Mouse (Mus musculus) kidney, adult 2 months (tissue): ENCODE data around the gene Ston1. TPM values are rescaled to one million over a fixed set of nuclear protein-coding genes. Genes with fewer than 3 reads are reported as not detected.

Experiments
- DNase-seq: peaks from one replicate; pipeline ENCODE4 v3.0.0; 2021
- H3K27ac ChIP-seq: fragments of 200-500 bp; 2 replicates; pipeline ENCODE4 v1.5.1; 2012; ENCODE audit warnings: low read depth, low read length, control low read depth, inconsistent platforms; ENCODE audit not compliant: insufficient read depth
- H3K27me3 ChIP-seq: fragments of 200-500 bp; replicated peaks from 2 replicates; pipeline ENCODE4 v1.6.1; 2012; ENCODE audit warnings: mild to moderate bottlenecking, moderate library complexity, low read length, inconsistent platforms; ENCODE audit not compliant: control insufficient read depth, insufficient read depth
- H3K36me3 ChIP-seq: fragments of 200-500 bp; 2 replicates; pipeline ENCODE4 v1.6.1; 2012; ENCODE audit warnings: mild to moderate bottlenecking, moderate library complexity, low read length, inconsistent platforms; ENCODE audit not compliant: control insufficient read depth, insufficient read depth
- H3K4me1 ChIP-seq: fragments of 200-500 bp; 2 replicates; pipeline ENCODE4 v1.6.1; 2011; ENCODE audit warnings: low read length; ENCODE audit not compliant: control insufficient read depth, insufficient read depth
- H3K4me3 ChIP-seq: fragments of 200-500 bp; 2 replicates; pipeline ENCODE4 v1.5.1; 2011; ENCODE audit warnings: mild to moderate bottlenecking, low read depth, low read length, control low read depth; ENCODE audit not compliant: insufficient read depth
- CTCF ChIP-seq: fragments of 200-500 bp; conservative IDR thresholded peaks from 2 replicates; pipeline ENCODE4 v1.5.1; 2011; ENCODE audit warnings: low read depth, mild to moderate bottlenecking, control low read depth, low read length, moderate library complexity, mixed read lengths; ENCODE audit not compliant: insufficient read depth, insufficient read length
- POLR2A ChIP-seq: fragments of 200-500 bp; IDR thresholded peaks from one replicate; pipeline ENCODE4 v1.6.1; 2011; ENCODE audit warnings: low read depth, low read length, control low read depth
- WGBS: fragments of 180-500 bp; shearing (Covaris S2); methylation state at CpG from one replicate; pipeline ENCODE4 v1.1.7; 2018; 5-methylcytosine and 5-hydroxymethylcytosine counted together
- polyA plus RNA-seq: library from polyadenylated mRNA; depleted of rRNA; stranded (reverse); fragments of >200 nt; gene quantifications from 2 replicates; pipeline ENCODE4 v1.2.3, GENCODE M21; 2012

Ston1 gene
- polyA plus RNA-seq, 1 experiment, result 25.6 TPM

DNA sequence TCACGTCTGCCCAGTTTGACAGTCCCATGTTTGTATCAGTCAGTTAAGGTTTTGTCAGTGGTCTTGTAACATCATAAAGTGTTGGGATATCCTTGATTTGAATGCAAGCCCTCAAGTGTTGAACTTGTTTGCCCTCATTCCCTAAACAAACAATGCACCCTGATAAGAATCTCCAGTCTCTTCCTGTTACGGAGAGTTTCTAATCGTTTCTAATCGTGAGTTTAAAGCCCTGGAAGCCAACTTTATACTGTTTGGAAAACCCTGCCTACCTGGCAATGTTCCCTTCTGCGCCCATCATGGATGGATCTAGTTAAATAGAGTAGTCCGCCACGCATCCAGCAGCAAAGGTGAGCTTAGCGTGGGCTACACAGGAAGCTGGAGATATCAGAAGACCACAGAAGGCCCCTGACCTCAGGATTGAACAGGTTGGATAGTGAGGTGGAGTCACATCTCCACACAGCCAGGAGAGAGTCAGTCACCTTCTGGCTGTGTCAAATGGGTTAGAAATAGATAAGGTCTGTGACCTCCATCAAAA lies 3.1 kb downstream of the Ston1 start:
- H3K36me3 ChIP-seq, result no peaks in the 10 kb centered on the region
- H3K27ac ChIP-seq, result peak overlapping the region; percentile 73
- H3K4me3 ChIP-seq, result no peak overlapping the region; the same call in 1 of the 2 replicates
- TF ChIP-seq CTCF, result no peak
- no peak for TF ChIP-seq POLR2A
- no peaks in the 10 kb centered on the region for H3K27me3 ChIP-seq
- WGBS, result 63% methylated on average over 8 of the region's 8 CpGs
- DNase-seq, result peak; percentile 54
- H3K4me1 ChIP-seq, result peaks cover 3% of the 10 kb centered on the region; the same call in 1 of the 2 replicates

DNA sequence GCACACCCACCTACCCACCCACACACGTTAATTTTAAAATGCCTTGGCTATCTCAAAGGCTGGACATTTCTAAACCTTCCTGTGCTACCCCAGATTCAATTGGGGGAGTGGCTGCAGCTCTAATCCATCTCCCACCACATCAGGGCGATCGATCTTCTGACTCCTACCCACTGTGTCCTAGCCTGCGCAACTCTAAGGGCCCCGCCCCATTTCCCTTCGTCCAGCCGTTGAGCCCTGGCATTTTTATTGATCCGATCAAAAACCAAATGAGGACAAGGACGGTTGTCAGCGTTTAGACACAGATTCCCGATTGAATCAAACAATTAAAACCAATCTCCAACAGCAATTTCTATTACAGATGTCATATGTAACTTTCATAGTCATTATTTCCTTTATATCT lies 6.5 kb downstream of the Ston1 start:
- no peaks in the 10 kb centered on the region for H3K36me3 ChIP-seq
- TF ChIP-seq CTCF (no peak), POLR2A (no peak)
- no peak overlapping the region for H3K4me3 ChIP-seq
- no peaks in the 10 kb centered on the region for H3K27me3 ChIP-seq
- no peak overlapping the region for H3K27ac ChIP-seq
- H3K4me1 ChIP-seq, result no peaks in the 10 kb centered on the region
- 90% methylated on average over 11 of the region's 11 CpGs for WGBS
- no peak for DNase-seq

DNA sequence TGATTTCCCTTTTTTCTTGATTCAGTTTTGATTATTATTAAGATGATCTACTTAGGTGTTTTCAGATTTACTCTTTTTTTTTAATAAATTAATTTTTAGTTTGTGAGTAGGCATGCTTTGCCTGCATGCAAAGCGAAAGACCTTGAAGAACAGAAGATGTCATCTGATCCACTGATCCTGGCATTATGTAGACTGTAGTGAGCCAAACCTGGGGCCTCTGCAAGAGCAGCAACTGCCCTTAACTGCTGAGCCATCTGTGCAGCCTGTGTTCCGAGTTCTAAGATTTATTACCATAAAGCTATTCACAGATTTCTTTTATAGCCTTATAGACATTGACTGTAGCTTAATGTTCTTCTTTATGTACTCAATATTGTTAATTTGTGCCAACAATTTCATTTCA lies 8.6 kb downstream of the Ston1 start:
- Histone ChIP-seq H3K27ac (no peak overlapping the region), H3K4me1 (no peaks in the 10 kb centered on the region), H3K4me3 (no peak overlapping the region), H3K36me3 (no peaks in the 10 kb centered on the region), H3K27me3 (no peaks in the 10 kb centered on the region)
- 60% methylated on average over 2 of the region's 2 CpGs for WGBS
- no peak for TF ChIP-seq POLR2A
- TF ChIP-seq CTCF, result no peak
- DNase-seq, result no peak

DNA sequence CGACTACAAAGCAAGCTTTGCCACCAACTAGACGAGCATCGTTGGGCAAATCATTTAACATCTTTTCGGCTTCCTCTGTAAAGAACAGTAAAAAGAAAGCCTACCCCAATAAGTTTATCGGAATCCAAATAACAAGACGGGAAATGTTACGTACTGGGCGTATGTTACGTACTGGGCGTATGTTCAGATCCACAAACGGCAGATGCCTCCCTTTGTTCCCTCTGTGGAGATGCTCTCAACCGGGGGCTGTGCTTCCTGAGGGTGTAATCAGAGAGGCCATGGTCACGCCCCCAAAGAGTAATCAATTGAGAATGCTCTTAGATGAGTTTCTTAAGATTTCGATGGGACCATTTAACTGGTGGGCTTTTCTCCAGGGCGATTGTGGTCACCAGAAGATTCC lies 11.9 kb downstream of the Ston1 start:
- H3K27ac ChIP-seq, result no peak overlapping the region
- H3K4me1 ChIP-seq, result no peaks in the 10 kb centered on the region
- H3K4me3 ChIP-seq, result no peak overlapping the region
- DNase-seq, result no peak
- H3K27me3 ChIP-seq, result no peaks in the 10 kb centered on the region
- no peaks in the 10 kb centered on the region for H3K36me3 ChIP-seq
- 76% methylated on average over 15 of the region's 15 CpGs for WGBS
- TF ChIP-seq CTCF (no peak), POLR2A (no peak)

DNA sequence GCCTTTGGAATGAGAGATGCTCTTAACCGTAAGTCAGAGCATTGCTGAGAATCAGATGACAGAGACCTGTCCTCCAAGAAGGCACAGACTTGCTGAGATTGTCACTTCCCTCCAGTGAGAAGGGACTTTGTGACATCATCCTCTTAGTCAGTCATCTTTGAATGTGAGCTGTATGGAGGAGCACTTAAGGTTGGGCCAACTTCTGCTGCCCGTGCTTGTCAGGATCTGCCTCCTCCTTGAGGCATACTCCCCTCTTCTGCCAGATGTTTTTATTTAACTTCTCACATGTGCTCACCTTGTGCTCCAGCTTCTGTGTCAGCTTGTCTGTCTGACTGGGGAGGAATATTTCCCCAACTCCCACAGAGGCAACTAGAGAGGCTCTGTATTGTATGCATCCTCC lies 13.6 kb downstream of the Ston1 start:
- no peak for DNase-seq
- 69% methylated on average over 2 of the region's 2 CpGs for whole genome bisulfite sequencing
- H3K36me3 ChIP-seq, result no peaks in the 10 kb centered on the region
- H3K27me3 ChIP-seq, result no peaks in the 10 kb centered on the region
- no peak overlapping the region for H3K4me3 ChIP-seq
- H3K27ac ChIP-seq, result no peak overlapping the region
- TF ChIP-seq CTCF (no peak), POLR2A (no peak)
- H3K4me1 ChIP-seq, result no peaks in the 10 kb centered on the region

DNA sequence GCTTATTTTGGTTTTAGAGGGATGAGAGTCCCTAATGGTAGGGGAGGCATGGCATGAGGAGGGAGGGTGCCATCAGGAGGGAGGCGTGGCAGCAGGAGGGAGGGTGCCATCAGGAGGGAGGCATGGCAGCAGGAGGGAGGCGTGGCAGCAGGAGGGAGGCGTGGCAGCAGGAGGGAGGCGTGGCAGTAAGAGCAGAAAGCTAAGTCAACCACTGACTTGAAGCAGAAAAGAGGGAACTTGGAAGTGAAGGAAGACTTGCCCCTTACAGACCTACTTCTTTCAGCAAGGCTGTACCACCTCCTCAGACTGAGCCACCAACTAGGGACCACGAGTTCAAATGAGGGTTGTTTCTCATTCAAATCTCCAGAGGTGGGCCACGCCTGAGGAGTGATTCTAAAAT lies 15.7 kb downstream of the Ston1 start:
- Histone ChIP-seq H3K4me1 (no peaks in the 10 kb centered on the region), H3K4me3 (no peak overlapping the region), H3K36me3 (no peaks in the 10 kb centered on the region), H3K27ac (no peak overlapping the region), H3K27me3 (no peaks in the 10 kb centered on the region)
- TF ChIP-seq POLR2A, result no peak
- TF ChIP-seq CTCF, result no peak
- WGBS, result 85% methylated on average over 6 of the region's 6 CpGs
- no peak for DNase-seq

DNA sequence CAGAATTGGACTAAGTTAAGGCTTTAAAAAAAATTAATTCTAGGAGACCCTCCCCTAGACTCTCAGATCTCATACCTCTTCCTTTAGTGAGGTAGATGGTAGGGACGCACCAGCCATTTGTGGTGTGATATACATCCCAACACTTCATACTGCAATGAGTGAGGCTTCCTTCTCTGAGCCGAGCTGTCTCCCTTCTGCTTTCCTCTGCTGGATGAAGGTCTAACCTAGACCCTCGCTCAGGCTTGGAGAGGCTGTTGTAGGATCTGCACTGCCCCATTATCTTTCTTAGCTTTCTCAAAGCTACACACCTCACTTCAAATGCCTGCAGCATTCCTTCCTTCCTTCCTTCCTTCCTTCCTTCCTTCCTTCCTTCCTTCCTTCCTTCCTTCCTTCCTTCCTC lies 16.2 kb downstream of the Ston1 start:
- no peaks in the 10 kb centered on the region for H3K27me3 ChIP-seq
- no peak overlapping the region for H3K27ac ChIP-seq
- TF ChIP-seq CTCF, result no peak
- DNase-seq, result no peak
- WGBS, result 96% methylated on average over 3 of the region's 3 CpGs
- H3K4me1 ChIP-seq, result no peaks in the 10 kb centered on the region
- H3K4me3 ChIP-seq, result no peak overlapping the region
- no peaks in the 10 kb centered on the region for H3K36me3 ChIP-seq

DNA sequence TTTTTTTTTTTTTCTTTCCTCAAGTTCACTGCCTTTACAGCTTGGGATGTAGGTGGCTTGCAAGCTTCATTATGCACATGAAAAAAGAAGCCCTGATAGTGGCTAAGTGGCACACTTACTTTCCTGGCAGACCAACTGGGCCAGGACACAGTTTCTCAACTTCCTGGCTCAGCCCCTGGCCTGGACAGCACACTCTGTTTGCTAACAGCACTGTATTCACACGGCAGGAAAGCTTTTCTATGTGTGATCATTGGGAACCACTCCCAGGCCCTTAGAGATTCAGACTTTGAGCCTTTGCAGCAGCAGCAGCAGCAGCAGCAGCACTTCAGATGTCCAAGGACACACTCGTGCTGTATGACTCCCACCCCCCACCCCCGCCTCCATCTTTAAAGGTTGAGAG lies 16.8 kb downstream of the Ston1 start:
- no peaks in the 10 kb centered on the region for H3K27me3 ChIP-seq
- no peaks in the 10 kb centered on the region for H3K36me3 ChIP-seq
- H3K27ac ChIP-seq, result no peak overlapping the region
- H3K4me1 ChIP-seq, result no peaks in the 10 kb centered on the region
- no peak overlapping the region for H3K4me3 ChIP-seq
- no peak for DNase-seq
- WGBS, result 38% methylated on average over 3 of the region's 3 CpGs
- TF ChIP-seq CTCF, result no peak
- TF ChIP-seq POLR2A, result no peak
